Mouse (Mus musculus) heart, embryonic 13.5 days (tissue): ENCODE measurements at regions not wholly inside any gene's neighbourhood (a gene's known extent, or its start where the extent isn't known, plus 50 kb on each side); places are given as distances from the start of the nearest gene placed in this dataset.
A peak's percentile ranks its signal among the peaks of the same experiment; 100 is the strongest.
"Not testable (repeated sequence)": the region's sequence is repeated elsewhere in the genome, so short reads cannot be mapped to it uniquely, and the experiment has no call there.

Experiments
- ATAC-seq: fragments of 200-750 bp; cut with Nextera tagmentation; 2 replicates; pipeline ENCODE4 v1.8.0; 2017; ENCODE audit warnings: moderate TSS enrichment; ENCODE audit not compliant: insufficient number of reproducible peaks, low FRiP score, low TSS enrichment; ENCODE audit errors: extremely low read depth
- H3K27ac ChIP-seq: fragments of 300-500 bp; sonication (generic); replicated peaks from 2 replicates; pipeline ENCODE4 v1.5.1; 2015; ENCODE audit warnings: moderate library complexity, mild to moderate bottlenecking, inconsistent platforms
- H3K27me3 ChIP-seq: fragments of 300-500 bp; sonication (generic); replicated peaks from 2 replicates; pipeline ENCODE4 v1.6.1; 2015; ENCODE audit warnings: mild to moderate bottlenecking, inconsistent platforms
- H3K36me3 ChIP-seq: fragments of 300-500 bp; sonication (generic); 2 replicates; pipeline ENCODE4 v1.6.1; 2015; ENCODE audit warnings: mild to moderate bottlenecking, inconsistent platforms
- H3K4me1 ChIP-seq: fragments of 300-500 bp; sonication (generic); 2 replicates; pipeline ENCODE4 v1.6.1; 2015; ENCODE audit warnings: inconsistent platforms
- H3K4me2 ChIP-seq: fragments of 300-500 bp; sonication (generic); 2 replicates; pipeline ENCODE4 v1.6.1; 2015; ENCODE audit warnings: inconsistent platforms, mild to moderate bottlenecking, moderate library complexity
- H3K4me3 ChIP-seq: fragments of 300-500 bp; sonication (generic); 2 replicates; pipeline ENCODE4 v1.5.1; 2015; ENCODE audit warnings: moderate library complexity, mild to moderate bottlenecking, inconsistent platforms
- H3K9ac ChIP-seq: fragments of 300-500 bp; sonication (generic); 2 replicates; pipeline ENCODE4 v1.6.1; 2015; ENCODE audit warnings: inconsistent platforms, mild to moderate bottlenecking, moderate library complexity
- H3K9me3 ChIP-seq: fragments of 300-500 bp; sonication (generic); 2 replicates; pipeline ENCODE4 v1.6.1; 2016; ENCODE audit warnings: inconsistent platforms
- WGBS: fragments of 180-500 bp; shearing (Covaris S2); methylation state at CpG from one replicate; pipeline ENCODE4 v1.1.7; 2015; ENCODE audit warnings: mixed read lengths; 5-methylcytosine and 5-hydroxymethylcytosine counted together

GRCm38 (mm10) chr10:96399636-96400400 lies 217.0 kb upstream of the Btg1 start:
- no peaks in the 10 kb centered on the region for H3K4me1 ChIP-seq
- no peak for ATAC-seq
- no peaks in the 10 kb centered on the region for H3K27me3 ChIP-seq
- WGBS = 71% methylated on average over 8 of the region's 8 CpGs
- no peak overlapping the region for H3K27ac ChIP-seq
- H3K9me3 ChIP-seq = no peaks in the 10 kb centered on the region
- no peak overlapping the region for H3K9ac ChIP-seq
- no peak overlapping the region for H3K4me2 ChIP-seq
- H3K4me3 ChIP-seq = no peak overlapping the region
- no peaks in the 10 kb centered on the region for H3K36me3 ChIP-seq

GRCm38 (mm10) chr10:96400793-96401192 lies 216.0 kb upstream of the Btg1 start:
- 81% methylated on average over 6 of the region's 6 CpGs for WGBS
- Histone ChIP-seq H3K36me3 (no peaks in the 10 kb centered on the region), H3K4me2 (no peak overlapping the region), H3K27me3 (no peaks in the 10 kb centered on the region), H3K4me1 (no peaks in the 10 kb centered on the region), H3K27ac (no peak overlapping the region), H3K9ac (no peak overlapping the region), H3K9me3 (no peaks in the 10 kb centered on the region), H3K4me3 (no peak overlapping the region)
- ATAC-seq = no peak

DNA sequence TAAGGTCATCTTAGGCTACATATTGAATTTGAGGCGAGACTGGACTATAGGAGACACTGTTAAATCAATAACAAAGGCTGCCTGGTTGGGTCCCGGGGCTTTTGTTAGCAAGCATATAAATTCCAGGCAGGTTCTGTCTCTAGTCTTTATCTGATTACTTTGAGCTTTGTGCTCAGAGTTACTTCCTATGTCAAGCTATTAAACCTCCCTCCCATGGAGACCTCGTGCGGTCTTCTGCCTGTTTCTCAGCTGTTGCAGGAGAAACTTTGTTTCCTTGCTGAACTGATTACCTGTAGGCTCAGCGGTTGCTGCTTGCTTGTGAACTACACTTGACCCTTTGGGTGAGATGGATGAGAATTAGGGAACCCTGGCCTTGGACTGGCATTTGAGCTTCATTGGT lies 210.5 kb upstream of the Btg1 start:
- no peak for ATAC-seq
- no peaks in the 10 kb centered on the region for H3K36me3 ChIP-seq
- H3K4me1 ChIP-seq = no peaks in the 10 kb centered on the region
- H3K9me3 ChIP-seq = no peaks in the 10 kb centered on the region
- no peak overlapping the region for H3K27ac ChIP-seq
- no peaks in the 10 kb centered on the region for H3K27me3 ChIP-seq
- H3K4me2 ChIP-seq = no peak overlapping the region
- H3K9ac ChIP-seq = no peak overlapping the region
- 75% methylated on average over 5 of the region's 5 CpGs for WGBS
- no peak overlapping the region for H3K4me3 ChIP-seq

DNA sequence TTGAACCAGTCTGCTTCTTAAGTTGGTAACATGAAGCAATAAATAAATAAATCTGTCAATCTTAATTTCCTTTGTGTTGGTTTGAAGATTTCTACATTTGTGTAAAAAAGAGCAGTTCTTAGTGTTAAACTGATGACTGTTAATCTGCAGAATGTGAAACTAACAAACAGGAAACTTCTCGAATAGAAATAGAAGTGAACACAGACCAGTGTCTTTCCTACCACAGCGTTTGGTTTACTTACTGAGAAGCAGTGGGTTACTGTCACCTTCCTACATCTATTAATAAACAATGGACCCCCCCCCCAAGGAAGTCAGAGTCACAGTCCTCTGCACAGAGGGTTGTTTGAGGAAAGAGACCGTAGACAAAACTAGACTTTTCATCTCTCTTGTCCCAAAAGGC lies 209.0 kb upstream of the Btg1 start:
- no peaks in the 10 kb centered on the region for H3K36me3 ChIP-seq
- ATAC-seq = no peak
- no peak overlapping the region for H3K4me2 ChIP-seq
- H3K9me3 ChIP-seq = no peaks in the 10 kb centered on the region
- H3K9ac ChIP-seq = no peak overlapping the region
- WGBS = 53% methylated on average over 3 of the region's 3 CpGs
- H3K27me3 ChIP-seq = no peaks in the 10 kb centered on the region
- no peaks in the 10 kb centered on the region for H3K4me1 ChIP-seq
- no peak overlapping the region for H3K4me3 ChIP-seq
- no peak overlapping the region for H3K27ac ChIP-seq

DNA sequence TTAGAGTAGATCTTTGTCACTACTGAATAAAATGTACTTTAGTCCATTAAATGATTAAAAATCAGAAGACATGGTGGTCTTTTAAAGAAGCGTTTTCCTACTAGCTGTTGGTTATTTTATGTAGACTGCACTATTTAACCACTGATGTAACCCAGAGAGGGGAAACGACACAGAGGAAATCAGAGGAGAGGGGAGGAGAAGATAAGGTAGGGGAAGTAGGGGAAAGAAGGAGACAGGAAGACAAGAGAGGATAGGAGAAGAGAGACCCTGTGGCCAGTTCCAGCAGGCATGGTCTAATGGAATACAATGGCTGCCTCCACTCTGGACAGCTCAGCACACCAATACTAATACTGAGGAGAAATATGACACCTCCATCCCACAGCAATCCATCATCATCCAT lies 208.6 kb upstream of the Btg1 start:
- H3K27ac ChIP-seq = no peak overlapping the region
- no peak for ATAC-seq
- no peaks in the 10 kb centered on the region for H3K9me3 ChIP-seq
- no peaks in the 10 kb centered on the region for H3K4me1 ChIP-seq
- H3K27me3 ChIP-seq = no peaks in the 10 kb centered on the region
- no peak overlapping the region for H3K9ac ChIP-seq
- H3K4me3 ChIP-seq = no peak overlapping the region
- H3K36me3 ChIP-seq = no peaks in the 10 kb centered on the region
- 46% methylated on average over 2 of the region's 2 CpGs for WGBS
- no peak overlapping the region for H3K4me2 ChIP-seq

DNA sequence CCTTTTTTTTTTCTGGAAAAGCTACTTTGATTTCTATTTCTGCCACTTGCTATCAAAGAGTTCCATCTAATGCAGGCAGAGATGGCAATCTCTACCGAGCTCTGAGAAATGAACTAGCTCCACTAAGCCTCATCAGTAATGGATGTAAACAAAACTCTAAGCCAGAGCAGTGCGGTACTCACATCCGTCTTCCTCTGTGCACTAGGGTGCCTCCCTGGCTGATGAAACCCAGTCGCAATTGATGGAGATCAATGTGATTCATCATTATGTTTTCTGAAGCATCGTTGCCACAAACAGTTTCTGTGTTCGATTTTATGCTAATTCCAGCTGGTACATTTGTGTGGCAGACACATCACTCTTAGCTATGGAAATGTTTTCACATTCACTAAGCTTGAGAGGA lies 206.8 kb upstream of the Btg1 start:
- H3K27ac ChIP-seq = no peak overlapping the region
- no peak overlapping the region for H3K9ac ChIP-seq
- H3K4me1 ChIP-seq = no peaks in the 10 kb centered on the region
- H3K4me3 ChIP-seq = no peak overlapping the region
- no peak overlapping the region for H3K4me2 ChIP-seq
- no peaks in the 10 kb centered on the region for H3K9me3 ChIP-seq
- no peak for ATAC-seq
- no peaks in the 10 kb centered on the region for H3K27me3 ChIP-seq
- no peaks in the 10 kb centered on the region for H3K36me3 ChIP-seq
- WGBS = 88% methylated on average over 6 of the region's 6 CpGs

DNA sequence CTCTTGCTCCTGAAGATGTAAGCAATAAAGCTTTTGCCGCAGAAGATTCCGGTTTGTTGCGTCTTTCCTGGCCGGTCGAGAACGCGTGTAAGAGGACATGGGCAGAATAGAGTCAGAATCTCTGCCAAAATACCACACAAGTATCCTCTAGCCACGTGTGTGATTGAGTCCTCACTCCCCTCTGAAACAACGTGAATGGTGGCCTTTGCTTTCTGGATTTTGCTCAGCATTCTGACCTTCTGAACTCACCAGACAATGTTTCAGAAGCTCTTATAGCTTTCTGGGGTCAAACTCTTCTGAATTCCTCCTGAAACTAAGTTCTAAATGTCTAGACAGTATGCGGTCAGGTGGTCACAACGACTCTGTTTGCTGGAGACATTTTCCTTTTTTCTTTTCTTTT lies 202.0 kb upstream of the Btg1 start:
- H3K36me3 ChIP-seq = no peaks in the 10 kb centered on the region
- H3K4me3 ChIP-seq = no peak overlapping the region
- no peak overlapping the region for H3K27ac ChIP-seq
- H3K27me3 ChIP-seq = no peaks in the 10 kb centered on the region
- H3K9me3 ChIP-seq = no peaks in the 10 kb centered on the region
- H3K9ac ChIP-seq = no peak overlapping the region
- no peaks in the 10 kb centered on the region for H3K4me1 ChIP-seq
- ATAC-seq = no peak
- no peak overlapping the region for H3K4me2 ChIP-seq
- WGBS = 85% methylated on average over 11 of the region's 11 CpGs

DNA sequence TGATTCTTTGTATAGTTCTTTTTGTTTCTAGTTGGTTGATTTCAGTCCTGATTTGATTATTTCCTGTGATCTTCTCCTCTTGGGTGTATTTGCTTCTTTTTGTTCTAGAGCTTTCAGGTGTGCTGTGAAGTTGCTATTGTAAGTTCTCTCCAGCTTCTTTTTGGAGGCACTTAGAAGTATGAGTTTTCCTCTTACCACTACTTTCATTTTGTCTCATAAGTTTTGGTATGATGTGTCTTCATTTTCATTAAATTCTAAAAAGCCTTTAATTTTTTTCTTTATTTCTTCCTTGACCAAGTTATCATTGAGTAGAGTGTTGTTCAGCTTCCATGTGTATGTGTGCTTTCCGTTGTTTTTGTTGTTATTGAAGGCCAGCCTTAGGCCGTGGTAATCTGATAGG lies 195.3 kb upstream of the Btg1 start:
- not testable (repeated sequence) for ATAC-seq, H3K9ac ChIP-seq, H3K27ac ChIP-seq, H3K36me3 ChIP-seq, H3K9me3 ChIP-seq, H3K4me1 ChIP-seq, H3K4me3 ChIP-seq, H3K27me3 ChIP-seq, H3K4me2 ChIP-seq
- WGBS = 86% methylated on average over 2 of the region's 2 CpGs

DNA sequence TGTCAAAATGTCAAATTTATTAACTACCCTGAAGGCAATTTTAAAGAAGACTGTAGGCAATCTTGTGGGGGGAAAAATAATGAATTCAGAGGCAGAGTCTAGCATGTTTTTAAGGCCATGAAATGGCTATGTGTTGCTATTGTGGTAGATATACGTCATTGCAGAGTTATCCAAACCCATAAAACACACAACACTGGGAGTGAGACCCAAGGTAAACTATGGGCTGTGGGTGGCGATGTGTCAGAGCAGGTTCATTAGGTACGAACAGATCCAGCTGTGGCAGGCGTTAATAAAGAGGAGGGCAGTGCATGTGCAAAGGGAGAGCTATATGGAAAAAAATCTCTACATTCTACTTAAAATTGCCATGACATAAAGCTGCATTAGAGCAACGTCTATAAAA lies 189.4 kb upstream of the Btg1 start:
- WGBS = 79% methylated on average over 5 of the region's 5 CpGs
- Histone ChIP-seq H3K27me3 (no peaks in the 10 kb centered on the region), H3K9me3 (no peaks in the 10 kb centered on the region)

DNA sequence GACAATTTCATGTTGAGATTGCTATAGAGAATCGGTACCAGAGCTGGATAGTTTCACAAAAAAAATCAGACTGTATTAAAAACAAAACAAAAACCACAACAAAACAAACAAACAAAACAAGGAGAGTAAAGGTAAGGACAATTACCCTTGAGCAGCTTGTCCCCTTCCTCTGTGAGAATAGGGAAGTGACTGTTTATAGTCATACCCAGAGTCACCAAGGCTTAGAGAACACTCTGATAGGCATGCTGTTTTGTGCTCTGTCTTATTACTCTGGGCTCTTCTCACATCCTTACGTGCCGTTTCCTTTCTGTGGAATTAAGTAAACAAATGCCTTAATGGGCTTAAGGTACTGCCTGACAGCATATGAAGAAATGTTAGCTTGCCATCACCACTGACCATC lies 186.7 kb upstream of the Btg1 start:
- Histone ChIP-seq H3K4me1 (no peaks in the 10 kb centered on the region), H3K9me3 (no peaks in the 10 kb centered on the region), H3K9ac (no peak overlapping the region), H3K4me2 (no peak overlapping the region), H3K4me3 (no peak overlapping the region), H3K36me3 (no peaks in the 10 kb centered on the region), H3K27ac (no peak overlapping the region), H3K27me3 (no peaks in the 10 kb centered on the region)
- no peak for ATAC-seq
- 60% methylated on average over 3 of the region's 3 CpGs for WGBS

More for the DNA sequence above, 189.4 kb upstream of the Btg1 start:
- Histone ChIP-seq H3K9ac (no peak overlapping the region), H3K27ac (no peak overlapping the region), H3K4me1 (no peaks in the 10 kb centered on the region), H3K36me3 (no peaks in the 10 kb centered on the region), H3K4me2 (no peak overlapping the region), H3K4me3 (no peak overlapping the region)
- no peak for ATAC-seq

DNA sequence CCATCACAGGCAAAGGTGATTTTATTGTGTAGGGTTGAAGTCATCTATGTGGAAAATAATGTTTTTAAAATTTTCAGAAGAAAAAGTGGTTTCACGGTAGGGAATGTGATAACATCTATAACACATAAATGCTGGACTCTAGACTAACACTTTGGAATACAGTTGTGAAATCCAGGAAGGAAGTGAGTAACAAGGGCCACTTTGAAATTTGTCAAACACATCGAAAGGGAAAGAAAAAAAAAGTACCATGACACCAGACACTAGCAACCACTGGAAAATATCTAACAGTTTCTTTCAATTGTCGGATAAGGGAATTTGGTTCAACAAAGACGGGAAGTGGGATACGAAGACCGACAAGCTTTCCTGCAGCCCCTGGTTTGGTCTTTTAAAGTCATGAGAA lies 181.7 kb upstream of the Btg1 start:
- Histone ChIP-seq H3K4me3 (no peak overlapping the region), H3K9ac (no peak overlapping the region), H3K27me3 (no peaks in the 10 kb centered on the region), H3K9me3 (no peaks in the 10 kb centered on the region), H3K4me1 (no peaks in the 10 kb centered on the region), H3K36me3 (no peaks in the 10 kb centered on the region), H3K27ac (peak overlapping the region; percentile 67), H3K4me2 (no peak overlapping the region)
- WGBS = 64% methylated on average over 6 of the region's 6 CpGs
- no peak for ATAC-seq

DNA sequence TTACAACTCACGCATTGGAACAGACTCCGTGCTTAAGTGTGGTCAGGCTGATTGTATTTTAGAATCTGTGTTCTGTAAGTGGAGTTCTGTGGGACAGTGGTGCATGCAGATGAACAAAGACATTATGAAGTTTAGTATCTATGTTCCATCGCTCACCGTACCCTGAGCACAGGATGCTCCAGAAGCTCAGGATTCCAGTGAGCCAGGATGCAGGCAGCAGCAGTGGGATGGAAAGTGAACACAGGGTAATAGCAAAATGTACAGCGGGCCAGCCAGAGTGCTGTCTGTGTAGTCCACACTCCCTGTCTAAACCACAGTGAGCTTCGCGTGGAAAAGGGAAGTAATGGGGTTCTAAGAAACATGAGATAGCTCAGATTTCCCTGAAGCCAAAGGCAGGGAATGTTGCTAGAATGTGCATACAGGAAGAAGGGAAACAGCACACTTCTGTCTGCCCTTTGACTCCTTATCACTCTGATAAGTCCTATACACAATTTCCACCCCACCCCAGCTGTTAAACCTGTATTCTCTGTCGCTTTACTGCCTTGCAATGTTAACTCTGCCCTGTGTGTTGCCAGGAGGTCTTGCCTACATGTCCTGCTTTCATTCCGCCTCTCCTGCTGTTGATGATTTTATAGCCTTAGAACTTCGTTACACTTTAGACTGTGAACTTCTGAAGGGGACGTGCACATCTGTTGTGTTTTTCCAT lies 178.3 kb upstream of the Btg1 start:
- Histone ChIP-seq H3K4me1 (no peaks in the 10 kb centered on the region), H3K9ac (no peak overlapping the region), H3K27me3 (no peaks in the 10 kb centered on the region), H3K9me3 (no peaks in the 10 kb centered on the region; the same call in 1 of the 2 replicates), H3K4me2 (no peak overlapping the region), H3K36me3 (no peaks in the 10 kb centered on the region), H3K27ac (no peak overlapping the region), H3K4me3 (no peak overlapping the region)
- WGBS = 65% methylated on average over 11 of the region's 11 CpGs
- ATAC-seq = no peak
